Mouse (Mus musculus): ENCODE measurements around the gene Slc12a3. TPM values are rescaled to one million over a fixed set of nuclear protein-coding genes. Genes with fewer than 3 reads are reported as not detected.
"Not testable (repeated sequence)": the region's sequence is repeated elsewhere in the genome, so short reads cannot be mapped to it uniquely, and the experiment has no call there.

Slc12a3 gene
- polyA plus RNA-seq, 1 experiment from 2014 or later = 0.07 TPM

GRCm38 (mm10) chr8:94392648-94393047 lies 63.6 kb downstream of the Slc12a3 start:
- no peak for DNase-seq
- WGBS = 94% methylated on average over 6 of the region's 6 CpGs

GRCm38 (mm10) chr8:94395851-94396540 lies 67.0 kb downstream of the Slc12a3 start:
- 93% methylated on average over 6 of the region's 6 CpGs for WGBS

More at GRCm38 (mm10) chr8:94392648-94393047, 63.6 kb downstream of the Slc12a3 start:
- Histone ChIP-seq H3K9ac (replicated peaks; ENCODE audit: low read length) (no peak overlapping the region), H3K27ac (replicated peaks; ENCODE audit: low read depth, low read length) (no peak overlapping the region), H3K9me3 (ENCODE audit: control insufficient read depth, low read length) (no peaks in the 10 kb centered on the region), H3K4me1 (ENCODE audit: control insufficient read depth, insufficient read depth, low read length) (peaks cover 7% of the 10 kb centered on the region; the same call in 1 of the 2 replicates), H3K27me3 (ENCODE audit: control insufficient read depth, insufficient read depth, low read length) (no peaks in the 10 kb centered on the region), H3K36me3 (ENCODE audit: control insufficient read depth, insufficient read depth, low read length) (peaks cover 74% of the 10 kb centered on the region), H3K4me2 (ENCODE audit: low read length) (no peak overlapping the region), H3K4me3 (replicated peaks; ENCODE audit: low read depth, low read length) (no peak overlapping the region)
- ATAC-seq (ENCODE audit: low FRiP score, low TSS enrichment) = no peak

DNA sequence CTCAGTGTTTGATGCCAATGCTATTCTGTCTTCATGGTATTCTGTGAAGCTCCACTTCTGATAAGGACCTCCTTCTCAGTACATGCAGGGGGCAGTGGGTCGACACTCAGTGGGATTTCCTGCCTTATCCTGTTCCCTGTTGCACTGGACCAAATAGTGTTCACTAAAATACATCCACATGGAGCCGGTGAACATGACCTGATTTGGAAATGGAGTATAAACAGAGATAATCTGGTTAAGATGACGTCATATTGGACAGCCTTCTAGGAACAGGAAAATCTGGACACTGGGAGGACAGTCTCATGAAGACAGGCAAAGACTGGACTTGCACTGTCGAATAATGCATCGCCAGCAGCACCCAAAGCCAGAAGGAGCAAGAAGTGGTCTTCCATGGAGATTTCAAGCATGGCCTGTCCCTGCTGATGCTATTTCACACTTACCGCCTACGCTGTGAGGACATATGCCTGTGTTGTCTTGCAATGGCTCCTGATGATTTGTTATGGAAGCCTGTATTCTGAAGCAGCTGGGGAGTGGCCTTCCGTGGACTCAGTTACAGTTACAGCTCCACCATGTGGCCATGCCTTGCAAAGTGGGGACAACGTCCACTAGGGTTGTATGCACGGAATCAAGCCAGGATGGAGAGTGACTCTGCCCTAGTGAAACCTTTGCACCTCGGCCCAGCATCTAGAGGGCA lies 68.1 kb downstream of the Slc12a3 start:
- H3K9me3 ChIP-seq (ENCODE audit: control insufficient read depth, low read length) = no peaks in the 10 kb centered on the region
- H3K36me3 ChIP-seq (ENCODE audit: control insufficient read depth, insufficient read depth, low read length) = peaks cover 57% of the 10 kb centered on the region
- H3K4me1 ChIP-seq (ENCODE audit: control insufficient read depth, insufficient read depth, low read length) = no peaks in the 10 kb centered on the region
- H3K27ac ChIP-seq (replicated peaks; ENCODE audit: low read depth, low read length) = no peak overlapping the region
- no peak overlapping the region for H3K4me3 ChIP-seq (replicated peaks; ENCODE audit: low read depth, low read length)
- no peak overlapping the region for H3K9ac ChIP-seq (replicated peaks; ENCODE audit: low read length)
- DNase-seq (peak; percentile 67), ATAC-seq (ENCODE audit: low FRiP score, low TSS enrichment) (no peak)
- no peak overlapping the region for H3K4me2 ChIP-seq (ENCODE audit: low read length)
- H3K27me3 ChIP-seq (ENCODE audit: control insufficient read depth, insufficient read depth, low read length) = no peaks in the 10 kb centered on the region
- 70% methylated on average over 11 of the region's 11 CpGs for WGBS

More at GRCm38 (mm10) chr8:94395851-94396540, 67.0 kb downstream of the Slc12a3 start:
- H3K36me3 ChIP-seq (ENCODE audit: control insufficient read depth, insufficient read depth, low read length) = peaks cover 68% of the 10 kb centered on the region
- H3K27me3 ChIP-seq (ENCODE audit: control insufficient read depth, insufficient read depth, low read length) = no peaks in the 10 kb centered on the region
- no peak for DNase-seq
- H3K9me3 ChIP-seq (ENCODE audit: control insufficient read depth, low read length) = no peaks in the 10 kb centered on the region
- no peak overlapping the region for H3K4me2 ChIP-seq (ENCODE audit: low read length)
- H3K9ac ChIP-seq (replicated peaks; ENCODE audit: low read length) = no peak overlapping the region
- no peaks in the 10 kb centered on the region for H3K4me1 ChIP-seq (ENCODE audit: control insufficient read depth, insufficient read depth, low read length)
- no peak overlapping the region for H3K27ac ChIP-seq (replicated peaks; ENCODE audit: low read depth, low read length)
- no peak for ATAC-seq (ENCODE audit: low FRiP score, low TSS enrichment)
- no peak overlapping the region for H3K4me3 ChIP-seq (replicated peaks; ENCODE audit: low read depth, low read length)

DNA sequence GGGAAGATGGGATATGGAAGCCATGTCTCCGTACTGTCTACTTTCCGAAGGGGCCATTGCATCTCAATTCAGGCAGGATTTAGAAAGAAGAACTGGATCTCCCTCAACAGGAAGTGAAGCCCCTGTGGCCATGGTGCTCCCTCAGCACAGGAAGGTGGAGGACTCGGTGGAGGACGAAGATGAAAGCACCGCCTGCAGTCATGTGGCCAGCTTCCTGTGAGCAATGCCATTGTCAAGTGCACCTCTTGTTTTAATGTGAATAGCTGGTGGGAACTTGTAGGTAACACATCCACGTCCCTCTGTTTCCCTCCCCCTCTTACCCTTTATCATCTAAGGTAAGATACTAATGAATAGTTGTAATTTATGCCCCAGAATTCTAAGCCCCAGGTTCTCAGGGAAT lies 69.6 kb downstream of the Slc12a3 start:
- no peak overlapping the region for H3K4me3 ChIP-seq (replicated peaks; ENCODE audit: low read depth, low read length)
- DNase-seq = no peak
- no peak overlapping the region for H3K27ac ChIP-seq (replicated peaks; ENCODE audit: low read depth, low read length)
- peaks cover 44% of the 10 kb centered on the region for H3K36me3 ChIP-seq (ENCODE audit: control insufficient read depth, insufficient read depth, low read length)
- no peaks in the 10 kb centered on the region for H3K9me3 ChIP-seq (ENCODE audit: control insufficient read depth, low read length)
- no peak overlapping the region for H3K9ac ChIP-seq (replicated peaks; ENCODE audit: low read length)
- no peak overlapping the region for H3K4me2 ChIP-seq (ENCODE audit: low read length)
- H3K27me3 ChIP-seq (ENCODE audit: control insufficient read depth, insufficient read depth, low read length) = no peaks in the 10 kb centered on the region
- no peak for ATAC-seq (ENCODE audit: low FRiP score, low TSS enrichment)
- WGBS = 86% methylated on average over 6 of the region's 6 CpGs
- H3K4me1 ChIP-seq (ENCODE audit: control insufficient read depth, insufficient read depth, low read length) = no peaks in the 10 kb centered on the region

GRCm38 (mm10) chr8:94399361-94399953 lies 70.5 kb downstream of the Slc12a3 start:
- no peak for DNase-seq
- no peak for ATAC-seq (ENCODE audit: low FRiP score, low TSS enrichment)
- H3K4me3 ChIP-seq (replicated peaks; ENCODE audit: low read depth, low read length) = no peak overlapping the region
- peaks cover 35% of the 10 kb centered on the region for H3K36me3 ChIP-seq (ENCODE audit: control insufficient read depth, insufficient read depth, low read length)
- 89% methylated on average over 3 of the region's 3 CpGs for WGBS
- no peak overlapping the region for H3K4me2 ChIP-seq (ENCODE audit: low read length)
- no peak overlapping the region for H3K9ac ChIP-seq (replicated peaks; ENCODE audit: low read length)
- no peaks in the 10 kb centered on the region for H3K9me3 ChIP-seq (ENCODE audit: control insufficient read depth, low read length)
- no peak overlapping the region for H3K27ac ChIP-seq (replicated peaks; ENCODE audit: low read depth, low read length)
- H3K4me1 ChIP-seq (ENCODE audit: control insufficient read depth, insufficient read depth, low read length) = no peaks in the 10 kb centered on the region
- H3K27me3 ChIP-seq (ENCODE audit: control insufficient read depth, insufficient read depth, low read length) = no peaks in the 10 kb centered on the region

GRCm38 (mm10) chr8:94399957-94400356 lies 71.0 kb downstream of the Slc12a3 start:
- H3K36me3 ChIP-seq (ENCODE audit: control insufficient read depth, insufficient read depth, low read length) = peaks cover 30% of the 10 kb centered on the region
- H3K9me3 ChIP-seq (ENCODE audit: control insufficient read depth, low read length); DNase-seq; ATAC-seq (ENCODE audit: low FRiP score, low TSS enrichment); H3K4me1 ChIP-seq (ENCODE audit: control insufficient read depth, insufficient read depth, low read length); H3K4me2 ChIP-seq (ENCODE audit: low read length); H3K4me3 ChIP-seq (replicated peaks; ENCODE audit: low read depth, low read length); H3K27ac ChIP-seq (replicated peaks; ENCODE audit: low read depth, low read length); H3K9ac ChIP-seq (replicated peaks; ENCODE audit: low read length); H3K27me3 ChIP-seq (ENCODE audit: control insufficient read depth, insufficient read depth, low read length): not testable (repeated sequence)
- WGBS = 79% methylated on average over 2 of the region's 2 CpGs

- Histone ChIP-seq H3K9me3 (ENCODE audit: control insufficient read depth, low read length) (no peaks in the 10 kb centered on the region), H3K27me3 (ENCODE audit: control insufficient read depth, insufficient read depth, low read length) (no peaks in the 10 kb centered on the region), H3K4me1 (ENCODE audit: control insufficient read depth, insufficient read depth, low read length) (no peaks in the 10 kb centered on the region), H3K9ac (replicated peaks; ENCODE audit: low read length) (no peak overlapping the region), H3K4me2 (ENCODE audit: low read length) (no peak overlapping the region), H3K4me3 (replicated peaks; ENCODE audit: low read depth, low read length) (no peak overlapping the region), H3K36me3 (ENCODE audit: control insufficient read depth, insufficient read depth, low read length) (no peaks in the 10 kb centered on the region), H3K27ac (replicated peaks; ENCODE audit: low read depth, low read length) (no peak overlapping the region)
- no peak for ATAC-seq (ENCODE audit: low FRiP score, low TSS enrichment)
- no peak for DNase-seq
- 74% methylated on average over 8 of the region's 8 CpGs for WGBS
Observed at GRCm38 (mm10) chr8:94408443-94409080, 79.6 kb downstream of the Slc12a3 start.

DNA sequence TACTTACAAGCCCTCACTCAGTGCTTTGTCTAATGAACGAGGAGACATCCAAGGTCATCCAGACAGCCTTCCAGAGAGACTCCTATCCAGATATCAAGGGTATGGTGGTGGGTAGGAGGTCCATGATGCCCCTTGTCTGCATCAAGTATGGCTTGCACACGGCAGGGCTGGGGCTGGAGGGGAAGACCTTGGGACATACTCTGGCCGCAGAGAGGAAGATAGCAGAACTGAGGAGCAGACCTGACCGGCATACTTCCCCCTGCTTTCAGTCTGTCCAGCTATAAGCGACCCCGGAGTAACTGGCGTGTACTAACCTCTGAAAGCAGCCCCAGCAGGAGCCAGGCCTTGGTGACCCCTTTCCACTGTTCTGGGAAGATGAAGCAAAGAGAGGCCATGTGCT lies 80.5 kb downstream of the Slc12a3 start:
- no peaks in the 10 kb centered on the region for H3K9me3 ChIP-seq (ENCODE audit: control insufficient read depth, low read length)
- DNase-seq = no peak
- no peaks in the 10 kb centered on the region for H3K4me1 ChIP-seq (ENCODE audit: control insufficient read depth, insufficient read depth, low read length)
- no peak overlapping the region for H3K4me2 ChIP-seq (ENCODE audit: low read length)
- H3K9ac ChIP-seq (replicated peaks; ENCODE audit: low read length) = no peak overlapping the region
- WGBS = 88% methylated on average over 7 of the region's 7 CpGs
- ATAC-seq (ENCODE audit: low FRiP score, low TSS enrichment) = no peak
- H3K27me3 ChIP-seq (ENCODE audit: control insufficient read depth, insufficient read depth, low read length) = no peaks in the 10 kb centered on the region
- H3K4me3 ChIP-seq (replicated peaks; ENCODE audit: low read depth, low read length) = no peak overlapping the region
- no peaks in the 10 kb centered on the region for H3K36me3 ChIP-seq (ENCODE audit: control insufficient read depth, insufficient read depth, low read length)
- H3K27ac ChIP-seq (replicated peaks; ENCODE audit: low read depth, low read length) = no peak overlapping the region

Measured in midbrain, embryonic 14.5 days (tissue).